Mouse (Mus musculus) 3T3-L1 (cell line): ENCODE results near the gene Dhx37.
A peak's percentile ranks its signal among the peaks of the same experiment; 100 is the strongest.
"Not testable (repeated sequence)": the region's sequence is repeated elsewhere in the genome, so short reads cannot be mapped to it uniquely, and the experiment has no call there.

Experiments
- DNase-seq: peaks from one replicate; pipeline ENCODE4 v3.0.0-alpha.2; 2015; ENCODE audit warnings: low read depth, low spot score

Gene Dhx37

DNA sequence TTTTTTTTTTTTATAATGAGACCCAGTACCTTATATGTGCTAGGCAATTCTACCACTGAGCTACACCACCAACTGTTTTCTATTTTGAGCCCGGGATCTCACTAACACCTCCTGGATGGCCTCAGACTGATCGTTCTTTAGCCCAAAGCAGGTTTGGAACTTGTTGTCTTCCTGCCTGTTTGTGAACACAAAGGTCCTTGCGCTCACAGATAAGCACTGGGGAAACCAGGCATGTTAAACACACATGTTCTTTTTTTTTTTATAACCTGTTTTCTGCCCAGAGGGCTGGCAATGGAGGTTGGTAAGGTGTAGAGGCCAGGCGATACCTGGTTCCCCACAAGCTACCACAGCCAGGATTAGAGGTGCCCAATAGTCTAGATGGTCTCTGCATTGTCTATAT is 14.7 kb upstream of the Dhx37 start:
- no peak for DNase-seq

DNA sequence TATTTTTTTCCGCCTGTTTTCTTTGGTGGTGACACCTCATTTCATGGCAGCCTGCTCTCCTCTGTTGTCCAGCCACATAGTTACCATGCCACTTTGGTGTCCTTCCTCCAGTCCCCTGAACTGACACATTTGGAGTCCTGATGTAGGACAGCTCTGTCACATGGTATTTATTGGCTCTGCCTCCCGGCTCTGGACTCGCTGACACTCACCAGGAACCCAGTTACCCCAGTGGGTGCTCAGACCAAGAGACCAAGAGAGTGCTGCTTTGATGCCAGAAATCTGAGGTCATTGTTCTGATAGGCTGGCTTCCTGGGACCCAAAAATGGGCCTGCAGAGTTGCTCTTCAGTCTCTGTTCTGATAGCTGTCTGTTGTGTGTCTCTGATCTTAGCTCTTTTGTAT is 14.1 kb upstream of the Dhx37 start:
- DNase-seq, result no peak

DNA sequence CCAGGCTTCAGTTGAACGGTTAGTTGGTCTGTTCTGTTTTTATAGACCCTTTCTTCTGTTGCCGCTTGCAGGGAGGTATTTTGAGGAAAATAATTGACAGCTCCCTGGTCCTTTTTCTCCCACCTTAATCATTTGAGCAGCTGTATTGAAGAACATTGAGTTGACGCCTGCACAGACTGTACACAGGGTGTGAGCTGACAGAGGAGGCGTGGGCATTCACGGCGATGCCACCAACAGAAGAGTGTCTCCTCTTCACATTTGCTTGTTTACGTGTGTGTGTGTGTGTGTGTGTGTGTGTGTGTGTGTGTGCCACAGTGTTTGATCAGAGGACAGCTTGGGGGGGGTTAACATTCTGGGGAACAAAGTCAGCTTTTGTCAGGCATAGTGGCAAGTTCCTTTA is 12.4 kb upstream of the Dhx37 start:
- DNase-seq, result no peak

DNA sequence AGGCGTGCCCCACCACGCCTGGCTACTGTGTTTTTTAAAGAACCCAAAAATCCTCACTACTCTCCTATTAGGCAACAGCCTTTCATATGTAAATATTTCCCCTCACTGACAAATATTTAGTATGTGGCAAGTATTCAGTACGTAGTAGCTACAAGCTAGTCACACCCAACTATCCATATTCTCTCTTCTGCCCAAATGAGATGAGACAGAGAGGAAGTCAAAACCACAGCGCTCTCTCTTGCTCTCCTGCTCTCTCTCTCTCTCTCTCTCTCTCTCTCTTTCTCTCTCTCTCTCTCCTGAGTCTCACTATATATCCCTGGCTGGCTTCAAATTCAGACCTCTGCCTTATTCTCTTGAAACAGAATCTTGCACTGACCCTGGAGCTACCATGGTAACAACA is 10.6 kb upstream of the Dhx37 start:
- DNase-seq, result no peak

DNA sequence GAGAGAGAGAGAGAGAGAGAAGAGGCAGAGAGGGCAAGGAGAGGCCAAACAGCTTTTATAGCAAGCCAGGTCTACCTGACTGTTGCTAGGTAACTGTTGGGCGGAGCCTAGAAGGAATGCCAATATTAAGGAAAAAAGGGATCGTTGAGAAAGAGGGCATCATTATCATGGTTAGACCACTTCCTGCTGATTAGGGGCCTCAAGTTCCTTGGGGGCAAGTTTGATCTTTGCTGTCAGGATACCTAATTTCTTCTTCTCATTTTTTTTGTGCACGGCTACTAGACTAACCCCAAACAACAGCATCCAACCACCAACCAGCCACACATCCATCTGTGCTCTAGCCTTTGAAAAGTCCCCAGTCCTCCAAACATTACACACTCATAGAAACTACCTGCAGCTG is 10.0 kb upstream of the Dhx37 start:
- DNase-seq, result no peak

DNA sequence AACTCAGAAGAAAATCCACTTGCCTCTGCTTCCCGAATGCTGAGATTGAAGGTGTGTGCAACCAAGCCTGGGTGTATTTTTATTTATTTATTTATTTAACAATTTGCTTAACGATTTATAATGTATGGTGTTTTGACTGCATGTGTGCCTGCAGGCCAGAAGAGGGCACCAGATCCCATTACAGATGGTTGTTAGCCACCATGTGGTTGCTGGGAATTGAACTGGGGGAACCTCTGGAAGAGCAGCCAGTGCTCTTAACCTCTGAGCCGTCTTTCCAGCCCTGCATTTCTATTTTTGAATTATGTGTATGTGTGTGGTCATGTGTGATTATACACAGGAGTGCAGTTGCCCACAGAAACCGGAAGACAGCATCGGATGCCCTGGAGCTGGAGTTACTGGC is 9.4 kb upstream of the Dhx37 start:
- no peak for DNase-seq

DNA sequence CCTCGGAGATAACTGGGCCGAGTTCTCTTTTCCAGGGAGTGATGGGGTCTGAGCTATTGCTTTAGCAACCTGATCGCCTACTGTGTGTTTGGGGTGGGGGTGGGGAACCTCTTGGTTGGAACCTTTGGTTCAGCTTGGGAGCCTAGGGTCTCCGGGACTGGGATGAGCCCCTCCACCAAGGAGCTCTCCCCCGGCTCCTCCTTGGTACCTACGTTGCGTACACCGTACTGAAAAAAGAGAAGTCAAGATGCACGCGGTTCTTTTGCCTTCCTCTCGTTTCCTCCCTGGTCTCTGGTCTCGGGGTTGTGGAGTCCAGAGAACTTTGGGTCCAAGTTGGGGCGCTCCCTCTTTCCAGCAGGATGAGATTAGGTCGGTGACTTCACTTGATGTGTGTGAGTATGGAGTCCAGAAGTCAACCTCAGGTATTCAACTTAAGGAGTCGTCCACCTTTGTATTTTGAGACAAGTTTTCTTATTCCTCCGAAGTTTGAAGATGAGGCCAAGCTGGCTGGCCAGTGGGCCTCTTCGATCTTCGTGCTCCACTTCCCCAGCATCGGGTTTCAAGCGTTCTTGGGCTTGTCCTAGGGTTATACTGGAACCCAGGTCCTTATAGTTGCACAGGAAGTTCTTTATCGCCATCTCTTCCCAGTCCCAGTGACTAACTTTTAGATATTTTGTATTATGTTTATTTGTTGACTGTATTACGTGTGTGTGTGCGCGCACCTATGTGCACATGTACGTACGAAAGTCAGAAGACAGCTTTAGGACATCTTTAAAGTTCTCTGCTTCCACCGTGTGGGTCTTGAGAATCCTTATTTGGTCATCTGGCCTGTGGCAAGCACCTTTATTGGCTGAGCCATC is 8.4 kb upstream of the Dhx37 start:
- no peak for DNase-seq

DNA sequence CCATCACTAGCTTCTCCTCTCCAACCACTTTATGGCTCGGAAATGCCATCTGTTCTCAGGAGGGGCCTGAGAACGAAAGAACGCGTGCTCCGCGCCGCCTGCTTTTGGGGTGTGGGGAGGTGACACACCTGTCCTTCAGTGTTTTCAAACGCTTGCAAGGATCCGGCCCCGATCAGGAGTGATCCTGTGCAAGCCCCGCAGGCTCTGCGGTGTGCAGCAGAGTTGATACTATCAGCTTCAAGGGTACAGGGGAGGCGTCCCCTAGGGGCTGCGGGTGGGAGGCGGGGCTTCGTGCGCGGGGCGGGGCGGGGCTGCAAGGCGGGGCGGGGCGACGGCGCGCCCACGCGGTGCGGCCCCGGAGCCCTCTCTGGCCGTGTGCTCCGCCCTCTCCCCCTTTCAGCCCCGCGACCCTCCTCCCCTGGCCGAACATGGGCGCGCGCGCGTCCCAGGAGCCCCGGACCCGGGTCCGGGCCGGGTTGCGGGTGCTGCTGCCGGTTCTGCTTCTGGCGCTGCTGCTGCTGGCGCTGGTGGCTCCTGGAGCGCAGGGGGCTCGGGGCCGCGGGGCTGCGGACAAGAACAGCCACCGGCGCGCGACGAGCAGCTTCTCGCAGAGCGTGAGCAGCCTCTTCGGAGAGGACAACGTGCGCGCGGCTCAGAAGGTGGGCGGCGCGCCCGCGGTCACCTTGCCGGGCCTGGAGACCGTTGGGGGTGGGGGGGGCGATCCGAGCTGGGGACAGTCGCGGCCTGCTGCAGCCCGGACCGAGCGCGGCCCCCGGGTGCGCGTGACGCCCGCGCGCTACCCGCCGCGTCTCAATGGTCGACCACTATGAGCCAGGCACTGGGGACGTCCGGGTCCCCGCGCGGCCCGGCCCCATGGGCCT is 7.6 kb upstream of the Dhx37 start, which contains the start of gene Bri3bp:
TSS of gene Bri3bp (plus strand) at position 335 of the 881 bp plus-strand sequence.
- DNase-seq, result peak; percentile 33

DNA sequence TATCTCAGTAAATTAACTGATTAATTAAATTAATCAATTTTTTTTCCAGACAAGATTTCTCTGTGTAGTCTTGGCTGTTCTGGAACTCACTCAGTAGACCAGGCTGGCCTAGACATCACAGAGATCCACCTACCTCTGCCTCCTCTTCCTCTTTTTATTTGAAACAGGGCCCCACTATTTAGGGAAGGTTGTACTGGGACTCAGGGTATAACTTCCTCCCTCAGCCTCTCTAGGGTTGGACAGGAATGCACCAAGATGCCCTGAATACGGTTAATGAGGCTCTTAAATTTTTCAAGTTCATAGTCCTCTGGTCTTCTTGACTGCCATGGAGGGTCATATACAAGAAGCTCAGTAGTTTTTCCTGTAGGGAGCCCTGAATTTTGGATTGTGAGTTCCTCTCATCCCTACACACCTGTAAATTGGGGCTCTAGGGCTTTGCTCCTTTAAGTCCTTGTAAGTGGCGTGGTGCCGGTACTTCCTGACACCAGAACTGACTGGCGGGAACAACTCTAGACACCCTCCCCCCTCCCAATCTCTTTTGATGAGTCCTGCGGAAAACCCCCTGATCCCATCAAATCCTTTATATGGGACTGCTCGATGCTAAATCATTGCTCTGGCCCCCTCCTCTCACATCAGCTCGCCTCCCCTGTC is 6.8 kb upstream of the Dhx37 start:
- no peak for DNase-seq

DNA sequence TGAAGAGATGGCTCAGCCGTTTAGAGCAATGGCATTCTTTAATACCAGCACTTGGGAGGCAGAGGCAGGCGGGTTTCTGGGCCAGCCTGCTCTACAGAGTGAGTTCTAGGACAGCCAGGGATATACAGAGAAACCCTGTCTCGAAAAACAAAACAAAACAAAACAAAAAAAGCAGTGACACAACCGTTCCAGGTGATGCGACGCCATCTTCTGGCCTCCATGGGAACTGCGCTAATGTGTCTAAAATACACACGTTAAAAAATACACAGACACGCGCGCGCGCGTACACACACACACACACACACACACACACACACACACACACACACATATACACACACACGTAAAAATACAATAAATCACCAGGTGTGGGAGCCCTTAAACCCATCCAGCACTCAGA is 426 bp upstream of the Dhx37 start:
- not testable (repeated sequence) for DNase-seq

DNA sequence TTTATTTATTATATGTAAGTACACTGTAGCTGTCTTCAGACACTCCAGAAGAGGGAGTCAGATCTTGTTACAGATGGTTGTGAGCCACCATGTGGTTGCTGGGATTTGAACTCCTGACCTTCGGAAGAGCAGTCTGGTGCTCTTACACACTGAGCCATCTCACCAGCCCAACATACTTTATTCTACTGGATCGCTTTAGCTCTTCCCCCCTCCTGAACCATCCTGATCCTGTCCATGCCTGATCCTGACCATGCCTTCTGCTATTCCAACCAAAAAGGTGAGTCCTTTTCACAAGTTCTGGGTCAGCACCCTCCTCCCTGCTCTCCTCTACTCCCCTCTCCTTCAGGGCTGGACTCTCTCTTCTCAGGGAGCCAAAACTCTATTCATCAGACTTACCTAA is 1.6 kb downstream of the Dhx37 start:
- not testable (repeated sequence) for DNase-seq

DNA sequence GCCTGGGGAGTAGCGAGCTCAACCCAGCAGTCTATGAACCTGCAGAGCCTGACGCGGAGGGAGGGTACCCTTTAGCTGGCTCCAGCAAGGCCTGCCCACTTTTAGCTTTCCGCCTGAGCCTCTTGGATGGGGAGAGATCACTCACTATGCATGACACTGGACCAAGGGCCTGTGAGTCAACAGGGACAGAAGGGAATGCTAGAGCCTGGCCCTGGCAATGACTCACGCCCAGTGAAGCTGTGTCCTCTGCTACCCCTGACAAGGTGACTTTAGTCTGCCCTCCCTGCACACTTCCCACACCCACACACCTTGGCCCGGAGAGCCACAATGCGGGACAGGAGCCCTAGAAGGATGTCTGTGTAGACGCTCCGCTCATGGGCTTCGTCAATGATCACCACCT is 7.6 kb downstream of the Dhx37 start:
- DNase-seq, result peak; percentile 83

DNA sequence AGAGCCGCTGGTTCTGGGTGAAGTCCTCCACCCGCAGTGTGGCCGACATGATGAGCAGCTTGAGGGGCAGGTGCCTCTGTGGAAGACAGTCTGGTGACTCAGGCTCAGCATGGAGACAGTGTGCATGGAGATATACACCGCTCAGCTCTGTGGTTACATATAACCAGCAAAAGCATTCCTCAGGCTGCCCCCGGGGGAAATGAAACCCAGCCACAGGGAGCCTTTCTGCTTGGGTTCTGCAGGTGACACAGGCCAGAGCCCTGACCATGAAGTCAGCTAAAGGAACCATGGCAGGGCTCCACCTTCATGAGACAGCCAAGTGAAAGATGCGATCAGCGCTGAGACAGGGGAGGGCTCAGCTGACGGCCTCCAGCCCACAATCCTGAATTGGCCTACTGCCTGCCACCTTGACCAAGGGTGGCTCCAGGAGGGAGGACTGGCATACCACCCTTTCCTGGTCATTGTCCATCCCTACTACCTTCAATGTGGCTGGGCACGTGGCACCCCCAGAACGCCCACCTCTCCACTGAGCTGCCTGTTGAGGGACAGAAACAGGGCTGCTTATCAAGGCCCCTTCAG is 8.1 kb downstream of the Dhx37 start:
- DNase-seq, result peak; percentile 75

DNA sequence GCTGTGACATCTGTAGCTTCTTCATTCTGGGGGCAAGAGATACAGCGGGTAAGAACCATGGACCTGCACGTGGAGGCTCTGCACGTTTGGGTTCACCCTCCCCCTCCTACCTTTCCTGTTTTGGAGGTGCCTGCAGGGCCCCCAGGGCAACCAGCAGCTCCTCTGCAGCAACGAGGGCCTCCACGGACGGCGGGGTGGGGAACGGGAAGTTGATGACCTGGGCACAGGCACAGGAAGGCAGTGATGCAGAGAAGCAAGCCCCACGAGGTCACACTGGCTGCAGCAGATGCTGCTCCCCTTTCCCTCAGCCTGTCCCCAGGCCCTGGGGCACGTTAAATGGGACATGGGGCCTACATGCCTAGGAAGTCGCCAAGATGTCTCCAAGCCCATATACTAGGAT is 14.8 kb downstream of the Dhx37 start:
- DNase-seq, result no peak

DNA sequence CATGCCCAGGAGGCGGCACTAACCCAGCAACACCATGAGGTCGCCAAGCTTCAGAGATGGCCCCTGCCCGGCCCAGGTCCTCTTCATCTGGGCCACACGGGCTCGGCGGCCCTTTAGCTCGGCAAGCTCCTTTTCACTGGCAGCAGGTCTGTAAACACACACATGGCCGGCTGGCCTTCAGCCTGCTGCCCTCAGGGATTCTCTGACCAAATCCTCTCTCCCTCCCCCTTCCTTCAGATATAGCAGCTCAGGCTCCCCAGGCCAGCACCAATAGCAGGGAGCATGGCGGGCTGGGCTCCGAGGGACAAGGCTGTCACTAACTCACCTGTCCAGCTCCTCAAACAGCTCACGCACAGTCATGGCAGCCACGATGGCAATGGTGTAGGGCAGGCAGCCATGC is 15.3 kb downstream of the Dhx37 start:
- DNase-seq, result no peak

DNA sequence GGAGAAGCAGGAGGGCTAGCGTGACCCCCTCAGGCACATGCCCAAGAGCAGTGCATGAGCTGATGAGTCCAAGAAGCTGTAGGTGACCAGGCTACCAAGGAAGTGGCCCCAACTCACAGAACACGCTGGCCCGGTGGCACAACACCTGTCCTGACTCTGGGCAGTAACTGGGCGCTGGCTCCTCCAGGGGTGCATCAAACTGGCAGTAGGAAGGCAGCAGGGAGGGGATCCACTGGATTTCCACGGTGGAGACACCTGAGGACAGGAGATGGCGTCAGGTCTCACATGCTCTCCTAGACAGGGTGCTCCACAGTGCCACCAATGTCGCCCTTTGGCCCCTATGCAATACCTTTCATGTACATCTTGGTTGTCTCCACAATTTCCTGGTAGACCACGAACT is 17.7 kb downstream of the Dhx37 start:
- DNase-seq, result no peak

DNA sequence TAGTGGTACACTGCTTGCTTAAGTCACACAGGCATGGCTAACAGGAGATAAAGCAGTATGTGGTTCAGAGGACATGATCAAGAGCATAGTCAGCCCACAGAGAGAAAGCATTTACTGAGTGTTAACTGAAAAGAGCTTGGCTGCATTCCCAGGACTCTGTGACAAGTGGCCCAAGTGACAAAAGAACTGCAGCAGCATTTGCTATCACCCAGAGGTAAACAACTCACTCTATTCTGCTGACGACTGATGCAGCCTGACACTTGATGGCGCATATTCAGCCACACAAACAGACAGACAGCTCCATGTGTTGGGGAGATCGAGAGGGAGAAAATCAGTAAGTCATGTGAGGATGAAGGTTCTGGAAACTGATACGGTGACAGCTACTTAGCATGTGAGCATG is 20.2 kb downstream of the Dhx37 start:
- no peak for DNase-seq

DNA sequence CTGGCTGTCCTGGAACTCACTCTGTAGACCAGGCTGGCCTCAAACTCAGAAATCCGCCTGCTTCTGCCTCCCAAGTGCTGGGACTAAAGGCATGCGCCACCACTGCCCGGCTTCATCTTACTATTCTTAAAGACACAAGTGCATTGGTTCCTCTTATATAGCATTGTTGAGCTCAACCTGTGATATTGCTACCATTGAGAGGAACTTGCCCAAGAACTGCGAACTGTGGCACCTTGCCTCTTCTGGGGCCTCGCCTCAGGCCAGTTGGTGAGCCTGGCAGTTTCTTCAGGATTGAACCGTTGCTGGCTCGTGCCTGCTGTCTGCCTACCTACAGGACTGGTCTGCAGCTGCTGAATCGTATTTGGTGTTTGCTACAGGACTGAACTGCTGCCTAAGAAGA is 21.4 kb downstream of the Dhx37 start:
- DNase-seq, result not testable (repeated sequence)

DNA sequence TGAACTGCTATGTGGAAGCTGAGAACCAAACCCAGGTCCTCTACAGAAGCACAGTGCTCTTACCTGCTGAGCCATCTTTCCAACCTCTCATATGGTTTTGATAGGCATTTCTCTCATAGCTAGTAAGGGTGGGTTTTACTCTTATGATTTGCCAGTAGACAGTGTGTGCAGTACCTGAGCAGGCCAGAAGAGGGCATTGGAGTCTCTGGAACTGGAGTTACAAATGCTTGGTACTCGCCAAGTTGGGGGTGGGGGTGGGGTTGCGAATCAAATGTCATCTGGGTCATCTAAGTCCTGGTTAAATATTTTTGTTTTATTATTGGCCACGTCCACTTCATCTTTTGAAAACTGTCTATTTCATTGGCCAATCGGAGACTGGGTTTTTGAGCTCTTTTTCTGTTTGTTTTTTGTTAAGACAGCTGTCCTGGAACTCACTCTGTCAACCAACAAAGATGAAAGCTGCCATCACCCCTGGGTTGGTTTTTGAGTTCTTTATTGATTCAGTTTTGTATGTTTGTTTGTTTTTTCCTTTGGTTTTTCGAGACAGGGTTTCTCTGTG is 21.9 kb downstream of the Dhx37 start:
- peak; percentile 81 for DNase-seq

DNA sequence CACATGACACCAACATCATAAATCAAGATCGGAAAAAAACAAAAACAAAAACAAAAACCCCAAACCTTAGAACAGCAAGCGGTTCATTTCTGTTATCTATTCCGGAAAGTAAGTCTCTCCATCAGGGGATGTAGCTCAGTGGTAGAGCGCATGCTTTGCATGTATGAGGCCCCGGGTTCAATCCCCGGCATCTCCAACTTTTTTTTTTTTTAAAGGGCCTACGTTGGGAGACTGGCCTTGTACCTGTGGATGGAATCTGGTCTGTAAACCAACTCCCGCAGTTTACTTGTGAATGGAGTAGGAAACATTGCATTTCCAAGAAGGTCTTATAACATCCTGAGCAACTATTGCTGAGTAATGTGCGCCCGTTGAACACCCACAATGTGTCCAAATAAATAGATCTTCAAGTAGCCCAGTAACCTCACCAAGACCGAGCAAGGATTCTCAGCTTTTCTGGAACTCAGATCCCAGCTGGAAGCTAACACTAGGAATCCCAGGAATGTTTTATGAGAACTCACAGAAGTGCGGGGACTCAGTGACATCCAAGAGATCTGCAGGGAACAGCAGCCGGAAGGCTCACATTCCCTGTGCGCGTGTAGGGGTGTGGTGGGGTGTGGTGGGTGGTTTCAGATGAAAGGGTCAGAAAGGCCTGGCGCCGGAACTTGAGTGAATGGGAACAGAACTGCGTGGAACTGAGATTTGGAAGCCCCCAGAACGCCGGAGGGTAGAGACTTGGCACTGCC is 24.4 kb downstream of the Dhx37 start:
- DNase-seq, result peak; percentile 87

DNA sequence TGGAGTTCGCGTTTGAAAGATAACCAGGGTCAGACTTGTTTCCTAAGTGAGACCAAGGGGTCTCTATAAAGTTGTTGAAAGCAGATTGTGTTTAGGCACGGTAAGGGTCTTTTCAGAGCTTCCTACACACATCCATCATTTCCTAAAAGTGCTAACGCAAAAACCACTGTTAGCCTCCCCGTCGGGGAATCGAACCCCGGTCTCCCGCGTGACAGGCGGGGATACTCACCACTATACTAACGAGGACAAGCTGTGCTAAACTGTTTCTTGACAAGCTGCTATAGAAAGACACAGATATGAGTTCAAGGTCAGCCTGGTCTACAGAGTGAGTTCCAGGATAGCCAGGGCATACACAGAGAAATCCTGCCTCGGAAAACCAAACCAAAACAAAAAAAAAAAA is 25.1 kb downstream of the Dhx37 start:
- DNase-seq, result peak; percentile 98
